17 mouse cellular contexts compared by ENCODE assay signal in genomic region chr16:92535258-92535657, GRCm38 (mm10). TPM values are rescaled to one million over a fixed set of nuclear protein-coding genes. Genes with fewer than 3 reads are reported as not detected.
"Had no signal": no experiment of that assay in that cellular context is flagged by ENCODE, and none has a peak within 500 bp of the region (broad histone marks: within the 10 kb centered on the region; RNA-seq: fewer than 3 reads in every experiment).

No protein-coding gene starts in this region.

- H3K4me3 ChIP-seq: liver, embryonic 15.5 days; lung, embryonic 15.5 days; megakaryocyte, embryonic 14.5 days; midbrain, embryonic 13.5 days; midbrain, embryonic 15.5 days; neural tube, embryonic 12.5 days had no signal

- H3K4me2 ChIP-seq: liver, embryonic 15.5 days; lung, embryonic 15.5 days; midbrain, embryonic 11.5 days; midbrain, embryonic 13.5 days; midbrain, embryonic 15.5 days; neural tube, embryonic 12.5 days had no signal

- ATAC-seq: liver, postnatal 0 days; lung, postnatal 0 days; midbrain, embryonic 13.5 days; midbrain, embryonic 15.5 days had no signal

- H3K4me1 ChIP-seq: liver, embryonic 15.5 days; lung, embryonic 15.5 days; megakaryocyte, embryonic 14.5 days; midbrain, embryonic 13.5 days; midbrain, embryonic 15.5 days; neural tube, embryonic 12.5 days had no signal

- H3K36me3 ChIP-seq: liver, embryonic 15.5 days; lung, embryonic 15.5 days; midbrain, embryonic 13.5 days; midbrain, embryonic 15.5 days; neural tube, embryonic 12.5 days had no signal

- DNase-seq: liver, postnatal 0 days; lung, adult 2 months; lung, postnatal 4 days; right cerebral cortex, postnatal 14 days; thymus, adult 18-20 months; thymus, postnatal 14 days; thymus, postnatal 36 days had no signal

- H3K9ac ChIP-seq: liver, embryonic 15.5 days; liver, postnatal 0 days; lung, embryonic 15.5 days; midbrain, embryonic 13.5 days; midbrain, embryonic 15.5 days; neural tube, embryonic 12.5 days had no signal

- H3K27me3 ChIP-seq: liver, embryonic 15.5 days; lung, embryonic 15.5 days; midbrain, embryonic 13.5 days; midbrain, embryonic 15.5 days; neural tube, embryonic 12.5 days had no signal

- H3K9me3 ChIP-seq: liver, embryonic 15.5 days; lung, embryonic 15.5 days; midbrain, embryonic 13.5 days; midbrain, embryonic 15.5 days had no signal

- H3K27ac ChIP-seq: liver, embryonic 15.5 days; lung, embryonic 15.5 days; midbrain, embryonic 13.5 days; midbrain, embryonic 15.5 days; neural tube, embryonic 12.5 days had no signal

RNA-seq across cellular contexts. Expression of gene Clic6, which starts 49.7 kb away (rescaled TPM):
- total RNA-seq: monocyte, adult 5-6 weeks; neutrophil, adult 5-6 weeks had no signal
